7 mouse cellular contexts compared by ENCODE assay signal in the genomic region with DNA sequence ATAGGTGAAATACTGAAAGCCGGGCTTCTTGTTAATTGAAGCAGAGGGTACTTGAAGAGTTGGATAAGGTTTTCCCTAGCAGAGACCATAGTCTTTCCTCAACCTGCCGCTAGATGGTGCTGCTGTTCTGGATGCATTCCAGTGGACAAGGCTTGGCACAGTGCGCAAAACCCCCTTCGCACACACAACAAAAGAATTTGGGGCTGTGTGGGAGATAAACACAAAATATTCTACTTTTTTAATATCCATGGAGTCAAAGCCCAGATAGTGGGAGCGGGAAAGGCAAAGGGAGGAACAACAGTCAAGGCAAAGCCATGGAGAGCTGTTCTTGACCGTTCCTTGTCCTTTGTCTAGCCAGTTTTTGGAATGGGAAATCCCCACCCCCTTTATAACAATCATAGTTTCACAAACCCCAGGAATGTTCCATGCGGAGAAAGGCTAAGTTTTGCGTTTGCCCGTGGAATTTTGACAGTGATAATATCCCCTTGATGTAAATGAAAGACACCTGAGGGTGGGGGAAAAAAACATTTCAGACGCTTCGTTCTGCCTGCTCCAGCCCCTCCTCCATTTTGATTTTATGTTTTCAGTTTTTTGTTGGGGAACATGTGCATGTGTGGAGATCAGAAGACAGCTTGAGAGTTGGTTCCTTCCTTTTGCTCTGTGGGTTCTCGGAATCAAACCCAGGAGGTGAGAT. TPM values are rescaled to one million over a fixed set of nuclear protein-coding genes. Genes with fewer than 3 reads are reported as not detected.
DNase-seq lines count a peak whose midpoint lies in the region; ATAC-seq lines count a peak whose summit lies in the region.

No protein-coding gene starts in this region.

- ATAC-seq in limb, embryonic 11.5 days (ENCODE audit: insufficient number of reproducible peaks, low FRiP score, low TSS enrichment, low read depth) = peak; percentile 18; the same call in 1 of the 2 replicates
- peak; percentile 40; the same call in 1 of the 2 replicates for ATAC-seq in midbrain, embryonic 15.5 days (replicated peaks)

- peak overlapping the region; percentile 94 for H3K27ac ChIP-seq in embryonic facial prominence, embryonic 10.5 days (replicated peaks)
- no peak overlapping the region for H3K27ac ChIP-seq in limb, embryonic 11.5 days (replicated peaks; ENCODE audit: low read depth, low read length)
- peak overlapping the region; percentile 91 for H3K27ac ChIP-seq in midbrain, embryonic 15.5 days

- peak overlapping the region; percentile 53 for H3K9ac ChIP-seq in limb, embryonic 11.5 days (ENCODE audit: low read length)
- peak overlapping the region; percentile 44 for H3K9ac ChIP-seq in midbrain, embryonic 15.5 days

- no peaks in the 10 kb centered on the region for H3K9me3 ChIP-seq in embryonic facial prominence, embryonic 10.5 days
- no peaks in the 10 kb centered on the region for H3K9me3 ChIP-seq in limb, embryonic 11.5 days (ENCODE audit: control insufficient read depth, low read length)
- H3K9me3 ChIP-seq in midbrain, embryonic 15.5 days = no peaks in the 10 kb centered on the region

- peak; percentile 83 for DNase-seq in adrenal gland, adult 8-10 months
- DNase-seq in embryonic facial prominence, embryonic 10.5 days (ENCODE audit: low spot score) = peak; percentile 91
- DNase-seq in heart, adult 11 months = peak; percentile 98
- DNase-seq in kidney, adult 18-20 months = peak; percentile 89
- peak; percentile 97 for DNase-seq in limb, embryonic 11.5 days (ENCODE audit: low spot score)
- DNase-seq in spleen, adult 18-20 months = peak; percentile 60 to 83

- peaks cover 22% of the 10 kb centered on the region; the same call in 1 of the 2 replicates for H3K27me3 ChIP-seq in embryonic facial prominence, embryonic 10.5 days (replicated peaks; ENCODE audit: low read depth, poor library complexity, severe bottlenecking)
- H3K27me3 ChIP-seq in limb, embryonic 11.5 days (ENCODE audit: control insufficient read depth, insufficient read depth, low read length) = no peaks in the 10 kb centered on the region
- 0 out of 2 replicates have a peak, but pooled peaks cover 3% of the 10 kb centered on the region for H3K27me3 ChIP-seq in midbrain, embryonic 15.5 days (replicated peaks)

- H3K36me3 ChIP-seq in embryonic facial prominence, embryonic 10.5 days (replicated peaks) = peaks cover 26% of the 10 kb centered on the region
- H3K36me3 ChIP-seq in limb, embryonic 11.5 days (ENCODE audit: control insufficient read depth, insufficient read depth, low read length) = peaks cover 7% of the 10 kb centered on the region; the same call in 1 of the 2 replicates
- peaks cover 6% of the 10 kb centered on the region; the same call in 1 of the 2 replicates for H3K36me3 ChIP-seq in midbrain, embryonic 15.5 days (replicated peaks)

- WGBS in embryonic facial prominence, embryonic 10.5 days = 26% methylated on average over 12 of the region's 12 CpGs
- 28% methylated on average over 12 of the region's 12 CpGs for WGBS in limb, embryonic 11.5 days
- 16% methylated on average over 12 of the region's 12 CpGs for WGBS in midbrain, embryonic 15.5 days

- H3K4me2 ChIP-seq in limb, embryonic 11.5 days (ENCODE audit: low read depth, severe bottlenecking) = peak overlapping the region; percentile 92; the same call in 1 of the 2 replicates
- peak overlapping the region; percentile 85 for H3K4me2 ChIP-seq in midbrain, embryonic 15.5 days

- H3K4me3 ChIP-seq in embryonic facial prominence, embryonic 10.5 days = peak overlapping the region; percentile 81
- no peak overlapping the region for H3K4me3 ChIP-seq in limb, embryonic 11.5 days (ENCODE audit: low read depth, low read length)
- H3K4me3 ChIP-seq in midbrain, embryonic 15.5 days = peak overlapping the region; percentile 86

- H3K4me1 ChIP-seq in embryonic facial prominence, embryonic 10.5 days = peaks cover 55% of the 10 kb centered on the region
- peaks cover 8% of the 10 kb centered on the region; the same call in 1 of the 2 replicates for H3K4me1 ChIP-seq in limb, embryonic 11.5 days (ENCODE audit: control insufficient read depth, insufficient read depth, low read length)
- H3K4me1 ChIP-seq in midbrain, embryonic 15.5 days = peaks cover 49% of the 10 kb centered on the region

RNA-seq across cellular contexts. Expression of a gene that starts 1.1 kb away (rescaled TPM):
- 10 to 100 TPM; 72.5 to 92.1 (median 85.0) TPM for total RNA-seq in adrenal gland, adult 8-10 months (2022)
- polyA plus RNA-seq in embryonic facial prominence, embryonic 10.5 days (2016; fragmentation: Nextera tagmentation; extraction: Ambion mirVana) = 136 and 141 TPM in 2 replicates
- 125 and 127 TPM in 2 replicates for polyA plus RNA-seq in limb, embryonic 11.5 days (2014; fragmentation: Nextera tagmentation; extraction: Ambion mirVana)
- polyA plus RNA-seq in midbrain, embryonic 15.5 days (2015; fragmentation: Nextera tagmentation; extraction: Ambion mirVana) = 116 and 122 TPM in 2 replicates

RNA-seq across cellular contexts. Expression of a gene that starts 2.6 kb away (rescaled TPM):
- 1 to 10 TPM; 2.5 to 7.3 (median 4.5) TPM for total RNA-seq in adrenal gland, adult 8-10 months (2022)
- polyA plus RNA-seq in embryonic facial prominence, embryonic 10.5 days (2016; fragmentation: Nextera tagmentation; extraction: Ambion mirVana) = 0.15 TPM in 1 of 2 replicates, not detected in the other
- polyA plus RNA-seq in limb, embryonic 11.5 days (2014; fragmentation: Nextera tagmentation; extraction: Ambion mirVana) = not detected in 2 replicates
- 0.37 and 0.68 TPM in 2 replicates for polyA plus RNA-seq in midbrain, embryonic 15.5 days (2015; fragmentation: Nextera tagmentation; extraction: Ambion mirVana)

RNA-seq across cellular contexts. Expression of a gene that starts 10.8 kb away (rescaled TPM):
- 100 to 1,000 TPM; 500 to 614 (median 555) TPM for total RNA-seq in adrenal gland, adult 8-10 months (2022)
- 780 and 781 TPM in 2 replicates for polyA plus RNA-seq in embryonic facial prominence, embryonic 10.5 days (2016; fragmentation: Nextera tagmentation; extraction: Ambion mirVana)
- 759 and 892 TPM in 2 replicates for polyA plus RNA-seq in limb, embryonic 11.5 days (2014; fragmentation: Nextera tagmentation; extraction: Ambion mirVana)
- 460 and 473 TPM in 2 replicates for polyA plus RNA-seq in midbrain, embryonic 15.5 days (2015; fragmentation: Nextera tagmentation; extraction: Ambion mirVana)

RNA-seq across cellular contexts. Expression of a gene that starts 12.7 kb away (rescaled TPM):
- 10 to 100 TPM; 24.1 to 47.6 (median 36.3) TPM for total RNA-seq in adrenal gland, adult 8-10 months (2022)
- 1.2 and 2.2 TPM in 2 replicates for polyA plus RNA-seq in embryonic facial prominence, embryonic 10.5 days (2016; fragmentation: Nextera tagmentation; extraction: Ambion mirVana)
- polyA plus RNA-seq in limb, embryonic 11.5 days (2014; fragmentation: Nextera tagmentation; extraction: Ambion mirVana) = 2.6 and 3.3 TPM in 2 replicates
- 2.0 and 2.4 TPM in 2 replicates for polyA plus RNA-seq in midbrain, embryonic 15.5 days (2015; fragmentation: Nextera tagmentation; extraction: Ambion mirVana)

RNA-seq across cellular contexts. Expression of a gene that starts 12.9 kb away (rescaled TPM):
- total RNA-seq in adrenal gland, adult 8-10 months (2022) = 1 to 10 TPM; 3.4 to 8.4 (median 7.9) TPM
- polyA plus RNA-seq in embryonic facial prominence, embryonic 10.5 days (2016; fragmentation: Nextera tagmentation; extraction: Ambion mirVana) = 0.88 and 1.3 TPM in 2 replicates
- polyA plus RNA-seq in limb, embryonic 11.5 days (2014; fragmentation: Nextera tagmentation; extraction: Ambion mirVana) = 1.1 and 1.3 TPM in 2 replicates
- polyA plus RNA-seq in midbrain, embryonic 15.5 days (2015; fragmentation: Nextera tagmentation; extraction: Ambion mirVana) = 1.2 and 1.8 TPM in 2 replicates
